Mouse (Mus musculus) limb, embryonic 11.5 days (tissue): ENCODE measurements around the gene Ppargc1a. TPM values are rescaled to one million over a fixed set of nuclear protein-coding genes. Genes with fewer than 3 reads are reported as not detected.

Experiments used
- ATAC-seq: fragments of 200-750 bp; cut with Nextera tagmentation; 2 replicates; pipeline ENCODE4 v1.8.0; 2017; ENCODE audit warnings: low read depth; ENCODE audit not compliant: insufficient number of reproducible peaks, low FRiP score, low TSS enrichment
- DNase-seq: peaks from one replicate; pipeline ENCODE4 v3.0.0-alpha.2; 2015; ENCODE audit warnings: low spot score
- H3K27ac ChIP-seq: fragments of 300-500 bp; sonication (generic); replicated peaks from 2 replicates; pipeline ENCODE4 v1.5.1; 2014; ENCODE audit warnings: low read depth, mild to moderate bottlenecking, low read length
- H3K27me3 ChIP-seq: fragments of 300-500 bp; sonication (generic); 2 replicates; pipeline ENCODE4 v1.6.1; 2014; ENCODE audit warnings: mild to moderate bottlenecking, low read length, mixed read lengths; ENCODE audit not compliant: control insufficient read depth, insufficient read depth
- H3K36me3 ChIP-seq: fragments of 300-500 bp; sonication (generic); 2 replicates; pipeline ENCODE4 v1.6.1; 2014; ENCODE audit warnings: mild to moderate bottlenecking, low read length, moderate library complexity, mixed read lengths; ENCODE audit not compliant: control insufficient read depth, insufficient read depth
- H3K4me1 ChIP-seq: fragments of 300-500 bp; sonication (generic); 2 replicates; pipeline ENCODE4 v1.6.1; 2014; ENCODE audit warnings: low read length, mixed read lengths; ENCODE audit not compliant: control insufficient read depth, insufficient read depth
- H3K4me2 ChIP-seq: fragments of 300-500 bp; sonication (generic); 2 replicates; pipeline ENCODE4 v1.6.1; 2014; ENCODE audit warnings: low read depth, mild to moderate bottlenecking, moderate library complexity; ENCODE audit not compliant: severe bottlenecking
- H3K4me3 ChIP-seq: fragments of 300-500 bp; sonication (generic); 2 replicates; pipeline ENCODE4 v1.5.1; 2014; ENCODE audit warnings: low read depth, low read length
- H3K9ac ChIP-seq: fragments of 300-500 bp; sonication (generic); 2 replicates; pipeline ENCODE4 v1.6.1; 2014; ENCODE audit warnings: mild to moderate bottlenecking, low read length
- H3K9me3 ChIP-seq: fragments of 300-500 bp; sonication (generic); 2 replicates; pipeline ENCODE4 v1.6.1; 2016; ENCODE audit warnings: low read length; ENCODE audit not compliant: control insufficient read depth
- WGBS: fragments of 180-500 bp; shearing (Covaris S2); extraction: QIAGEN DNeasy Blood & Tissue Kit; methylation state at CpG from one replicate; pipeline ENCODE4 v1.1.7; 2014; 5-methylcytosine and 5-hydroxymethylcytosine counted together
- polyA plus RNA-seq: library from polyadenylated mRNA; unstranded; fragments of >200 nt; fragmentation: Nextera tagmentation; extraction: Ambion mirVana; gene quantifications from 2 replicates; pipeline ENCODE4 v1.2.1, GENCODE M21; 2014

Gene Ppargc1a
- polyA plus RNA-seq, 1 experiment from 2014 or later: 6.4 TPM

DNA sequence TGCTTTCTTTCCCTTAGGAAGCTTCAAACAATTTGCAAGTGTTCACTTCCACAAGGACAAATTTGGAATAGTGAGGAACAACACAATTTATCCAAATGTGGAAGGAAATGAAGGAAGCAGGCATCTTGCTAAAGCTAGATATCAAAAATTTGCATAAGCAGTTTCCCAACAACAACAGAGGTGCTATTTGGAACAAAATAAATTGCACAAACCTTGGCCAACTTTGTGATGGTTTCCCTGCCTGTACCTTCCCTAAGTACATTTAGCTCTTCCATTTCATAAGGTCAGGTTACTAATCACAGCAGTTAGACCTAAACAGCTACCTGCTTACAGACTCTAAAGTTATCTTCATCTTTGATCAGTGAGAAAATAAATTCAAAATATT, 29.9 kb downstream of the Ppargc1a start:
- no peak for DNase-seq
- ATAC-seq: no peak
- no peak overlapping the region for H3K9ac ChIP-seq
- H3K36me3 ChIP-seq: no peaks in the 10 kb centered on the region
- no peaks in the 10 kb centered on the region for H3K4me1 ChIP-seq
- no peak overlapping the region for H3K4me2 ChIP-seq
- H3K27ac ChIP-seq: no peak overlapping the region
- no peaks in the 10 kb centered on the region for H3K9me3 ChIP-seq
- no peaks in the 10 kb centered on the region for H3K27me3 ChIP-seq
- no peak overlapping the region for H3K4me3 ChIP-seq

DNA sequence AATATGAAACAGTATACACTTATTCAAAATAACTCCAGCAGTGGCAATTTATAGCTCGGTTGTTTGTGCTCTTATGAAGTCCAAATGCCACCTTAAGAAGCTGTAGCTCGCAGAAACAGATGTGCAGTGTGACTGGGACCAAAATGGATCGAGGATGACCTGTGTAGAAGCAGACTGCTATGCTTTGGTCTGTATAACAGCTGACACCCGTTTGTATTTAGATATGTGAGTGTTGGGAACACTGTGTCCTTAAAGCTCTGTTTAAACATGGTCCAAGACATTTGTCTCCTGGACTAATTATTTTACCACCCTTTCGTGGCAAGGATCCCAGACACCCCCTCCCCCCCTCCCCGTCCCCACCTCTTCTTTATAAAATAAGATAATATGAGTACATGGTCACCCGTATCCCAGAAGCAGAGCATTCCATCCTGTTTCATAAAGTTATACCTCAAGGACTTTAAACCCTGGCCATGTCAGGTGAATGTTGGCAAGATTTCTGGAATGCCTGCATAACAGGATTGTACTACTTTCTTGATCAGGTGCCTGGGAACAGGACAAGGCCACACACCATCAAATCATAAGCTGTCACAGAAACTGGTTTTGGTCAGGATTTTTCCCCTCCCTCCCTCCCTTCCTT, 30.4 kb downstream of the Ppargc1a start:
- H3K4me3 ChIP-seq: no peak overlapping the region
- no peak overlapping the region for H3K9ac ChIP-seq
- H3K27me3 ChIP-seq: no peaks in the 10 kb centered on the region
- DNase-seq (no peak), ATAC-seq (no peak)
- no peaks in the 10 kb centered on the region for H3K9me3 ChIP-seq
- no peak overlapping the region for H3K4me2 ChIP-seq
- no peak overlapping the region for H3K27ac ChIP-seq
- 73% methylated on average over 7 of the region's 7 CpGs for WGBS
- no peaks in the 10 kb centered on the region for H3K4me1 ChIP-seq
- H3K36me3 ChIP-seq: no peaks in the 10 kb centered on the region

DNA sequence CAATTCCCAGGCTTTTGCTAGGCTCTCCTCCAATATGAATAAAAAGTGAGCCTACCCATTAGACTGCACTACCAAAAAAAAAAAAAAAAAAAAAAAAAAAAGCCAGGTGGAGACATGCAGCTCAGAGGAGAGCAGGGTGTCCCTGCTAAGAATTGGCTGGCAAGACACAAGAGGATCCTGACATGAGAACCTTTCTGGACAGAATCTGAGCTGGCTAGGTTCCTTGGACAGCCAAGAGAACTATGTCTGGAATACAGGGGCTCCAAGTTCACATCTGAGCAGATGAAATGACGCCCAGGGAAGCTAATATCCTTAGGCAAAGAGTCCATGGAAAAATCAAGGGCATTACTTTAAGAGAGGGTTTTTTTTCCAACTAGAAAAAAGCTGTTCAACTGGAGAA, 33.1 kb downstream of the Ppargc1a start:
- Histone ChIP-seq H3K4me2 (no peak overlapping the region), H3K9ac (no peak overlapping the region), H3K9me3 (no peaks in the 10 kb centered on the region), H3K27me3 (no peaks in the 10 kb centered on the region), H3K4me3 (no peak overlapping the region), H3K4me1 (no peaks in the 10 kb centered on the region), H3K27ac (no peak overlapping the region), H3K36me3 (no peaks in the 10 kb centered on the region)
- ATAC-seq (no peak), DNase-seq (no peak)
- WGBS: 86% methylated on average over 1 of the region's 1 CpGs

DNA sequence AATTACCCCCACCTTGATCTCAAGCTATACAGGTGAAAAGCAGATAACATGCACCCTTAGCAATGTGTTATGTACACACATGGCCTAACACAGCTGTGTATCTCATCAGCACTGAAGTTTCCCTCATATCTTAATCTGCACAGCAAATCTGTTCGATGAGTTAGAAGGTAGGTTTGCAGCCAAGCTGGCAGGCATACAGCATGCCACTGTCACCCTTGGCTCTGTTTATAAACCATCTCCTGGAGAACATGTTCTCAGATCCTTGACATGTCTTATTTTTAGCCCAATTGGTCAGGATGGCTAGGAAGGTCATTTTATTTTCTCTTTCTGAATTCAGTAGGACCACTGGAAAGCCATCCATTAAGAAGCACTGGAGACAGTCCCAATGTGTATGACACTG, 36.2 kb downstream of the Ppargc1a start:
- H3K36me3 ChIP-seq: no peaks in the 10 kb centered on the region
- H3K27me3 ChIP-seq: no peaks in the 10 kb centered on the region
- WGBS: 84% methylated on average over 1 of the region's 1 CpGs
- H3K27ac ChIP-seq: no peak overlapping the region
- no peak overlapping the region for H3K4me3 ChIP-seq
- H3K9me3 ChIP-seq: no peaks in the 10 kb centered on the region
- H3K9ac ChIP-seq: no peak overlapping the region
- no peak for ATAC-seq
- no peaks in the 10 kb centered on the region for H3K4me1 ChIP-seq
- no peak overlapping the region for H3K4me2 ChIP-seq
- DNase-seq: no peak

DNA sequence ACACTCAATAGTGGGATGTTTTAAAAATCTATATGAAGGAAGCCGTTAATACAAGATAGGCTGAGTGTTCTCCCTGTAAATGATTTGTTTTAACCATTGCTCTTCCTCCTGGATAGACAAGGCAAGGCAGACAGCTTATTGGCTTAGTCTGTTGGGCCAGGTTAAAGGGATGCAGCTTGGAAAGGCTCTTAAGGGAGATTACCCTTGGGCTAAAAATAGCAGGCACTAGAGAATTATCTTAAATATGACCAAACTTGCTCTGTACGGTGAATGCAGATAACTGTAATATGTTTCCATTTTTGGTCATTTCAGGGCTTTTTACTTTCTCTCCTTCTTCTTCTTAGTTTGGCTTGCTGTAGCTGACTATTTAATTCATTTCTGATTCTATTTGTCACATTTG, 38.1 kb downstream of the Ppargc1a start:
- Histone ChIP-seq H3K27me3 (no peaks in the 10 kb centered on the region), H3K4me3 (no peak overlapping the region), H3K4me1 (no peaks in the 10 kb centered on the region), H3K9me3 (no peaks in the 10 kb centered on the region), H3K27ac (no peak overlapping the region), H3K4me2 (no peak overlapping the region), H3K36me3 (no peaks in the 10 kb centered on the region), H3K9ac (no peak overlapping the region)
- ATAC-seq (no peak), DNase-seq (no peak)
- WGBS: 95% methylated on average over 2 of the region's 2 CpGs

DNA sequence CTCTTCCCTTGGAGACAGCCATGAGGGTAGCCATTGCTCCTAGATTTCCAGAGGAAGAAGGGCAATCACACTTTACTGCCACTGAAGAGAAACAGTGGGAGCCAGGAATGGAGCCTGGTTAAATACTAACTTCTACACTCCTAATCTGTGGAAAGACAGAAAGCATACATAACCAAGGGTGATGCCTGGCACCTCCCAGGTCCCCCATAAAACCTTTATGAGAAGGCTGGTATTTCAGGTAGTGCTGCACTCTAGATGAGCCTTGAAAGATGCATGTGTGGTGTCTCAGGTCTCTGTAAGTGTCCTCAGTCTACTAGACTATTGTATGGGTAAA, 39.4 kb downstream of the Ppargc1a start:
- Histone ChIP-seq H3K27ac (no peak overlapping the region), H3K9ac (no peak overlapping the region)
- ATAC-seq: no peak

DNA sequence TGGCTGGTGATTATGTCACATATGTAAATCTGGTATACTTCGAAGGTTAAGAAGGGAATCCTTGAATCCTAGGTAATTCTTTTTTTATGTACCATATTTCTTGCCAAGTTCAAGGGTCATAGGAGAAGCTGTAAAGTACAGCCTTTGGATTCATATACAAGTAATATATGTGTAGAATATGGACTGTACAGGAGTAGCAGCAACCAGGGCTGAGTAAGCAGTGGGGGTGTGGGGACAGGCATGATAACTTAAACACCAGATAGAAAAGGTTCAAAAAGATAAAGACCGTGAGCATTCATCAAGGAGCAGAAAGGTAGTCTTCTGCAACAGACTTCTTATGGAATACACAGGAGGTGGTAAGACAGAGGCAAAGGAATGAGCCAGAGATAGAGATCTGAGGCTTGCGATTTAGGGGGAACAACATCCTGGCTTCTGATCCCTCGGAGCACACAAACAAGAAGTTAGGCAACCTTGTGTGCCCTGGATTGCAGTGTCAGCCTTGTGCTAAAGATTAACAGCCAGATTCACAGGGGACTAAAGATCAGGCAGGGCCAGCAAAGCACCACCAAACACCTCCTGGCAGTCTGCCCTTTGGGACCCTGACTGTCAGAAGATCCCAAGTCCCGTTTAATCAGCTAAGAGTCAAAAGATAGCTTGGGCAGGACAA, 39.9 kb downstream of the Ppargc1a start:
- no peaks in the 10 kb centered on the region for H3K27me3 ChIP-seq
- no peak for DNase-seq
- WGBS: 72% methylated on average over 5 of the region's 5 CpGs
- no peaks in the 10 kb centered on the region for H3K9me3 ChIP-seq
- no peaks in the 10 kb centered on the region for H3K36me3 ChIP-seq
- H3K4me2 ChIP-seq: no peak overlapping the region
- no peaks in the 10 kb centered on the region for H3K4me1 ChIP-seq
- ATAC-seq: no peak
- H3K9ac ChIP-seq: no peak overlapping the region
- no peak overlapping the region for H3K4me3 ChIP-seq
- H3K27ac ChIP-seq: no peak overlapping the region

More for the DNA sequence above, 39.4 kb downstream of the Ppargc1a start:
- Histone ChIP-seq H3K27me3 (no peaks in the 10 kb centered on the region), H3K4me2 (no peak overlapping the region), H3K4me1 (no peaks in the 10 kb centered on the region), H3K36me3 (no peaks in the 10 kb centered on the region), H3K9me3 (no peaks in the 10 kb centered on the region), H3K4me3 (no peak overlapping the region)
- no peak for DNase-seq

DNA sequence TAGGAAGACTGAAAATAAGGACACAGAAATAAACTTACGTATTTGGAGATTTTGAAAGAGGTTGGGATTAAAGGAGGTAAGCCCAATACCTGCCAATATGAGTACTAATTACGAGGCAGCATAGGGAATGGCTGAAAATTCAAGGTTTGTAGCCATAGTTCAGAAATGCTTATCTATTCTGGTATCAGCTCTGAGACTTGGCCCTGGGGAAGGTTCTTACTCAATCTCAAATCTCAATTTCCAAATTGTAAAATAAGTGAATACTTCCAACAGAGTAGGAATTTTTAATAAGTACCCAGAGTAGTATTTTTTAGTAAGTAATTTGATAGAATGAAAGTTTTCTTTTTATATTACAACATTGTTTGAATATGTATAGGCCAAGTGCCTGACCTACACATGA, 41.7 kb downstream of the Ppargc1a start:
- DNase-seq: no peak
- H3K36me3 ChIP-seq: no peaks in the 10 kb centered on the region
- H3K9me3 ChIP-seq: no peaks in the 10 kb centered on the region
- no peaks in the 10 kb centered on the region for H3K27me3 ChIP-seq
- H3K4me2 ChIP-seq: no peak overlapping the region
- ATAC-seq: no peak
- no peaks in the 10 kb centered on the region for H3K4me1 ChIP-seq
- 90% methylated on average over 2 of the region's 2 CpGs for WGBS
- H3K27ac ChIP-seq: no peak overlapping the region
- no peak overlapping the region for H3K4me3 ChIP-seq
- H3K9ac ChIP-seq: no peak overlapping the region

DNA sequence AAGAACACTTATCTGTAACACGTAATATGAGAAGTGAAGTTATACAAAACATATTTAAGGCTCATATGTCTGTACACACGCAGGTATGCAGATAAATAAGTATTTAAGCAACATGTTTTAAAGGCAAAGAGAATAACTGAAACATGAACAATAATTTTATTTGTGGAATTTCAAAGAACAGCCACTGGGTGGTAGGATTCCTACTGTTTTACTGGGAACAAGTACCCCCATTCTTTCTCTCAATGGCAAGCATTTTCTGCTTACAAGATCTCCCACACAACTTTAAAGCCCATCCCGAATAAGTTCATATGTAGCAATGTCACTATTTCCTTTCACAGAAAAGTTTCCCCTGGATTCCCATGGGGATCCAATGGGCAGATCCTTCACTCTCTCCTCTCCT, 46.7 kb downstream of the Ppargc1a start:
- Histone ChIP-seq H3K27me3 (no peaks in the 10 kb centered on the region), H3K4me3 (no peak overlapping the region), H3K36me3 (no peaks in the 10 kb centered on the region), H3K9ac (no peak overlapping the region), H3K4me1 (no peaks in the 10 kb centered on the region), H3K9me3 (no peaks in the 10 kb centered on the region), H3K4me2 (no peak overlapping the region), H3K27ac (no peak overlapping the region)
- ATAC-seq: no peak
- 88% methylated on average over 3 of the region's 3 CpGs for whole genome bisulfite sequencing
- DNase-seq: no peak
